Mouse (Mus musculus) adrenal gland, adult (tissue): ENCODE measurements around the gene 9930111J21Rik2.
"Not testable (repeated sequence)": the region's sequence is repeated elsewhere in the genome, so short reads cannot be mapped to it uniquely, and the experiment has no call there.

Experiments
- DNase-seq, 2 experiments: peaks; one replicate each; pipeline ENCODE4 v3.0.0; 2022 to 2023; ENCODE audit warnings: low spot score in 1 of 2; ENCODE audit not compliant: inconsistent age in 2 of 2

Gene 9930111J21Rik2

GRCm38 (mm10) chr11:49051093-49051891 is at the start of gene 9930111J21Rik2:
Gene 9930111J21Rik2 (minus strand): TSS chr11:49051242.
- not testable (repeated sequence) for DNase-seq

GRCm38 (mm10) chr11:49100409-49100808 is 49.4 kb upstream of the 9930111J21Rik2 start:
- DNase-seq, result no peak

- DNase-seq, result no peak
Observed at GRCm38 (mm10) chr11:49095367-49095766, 44.3 kb upstream of the 9930111J21Rik2 start.

- DNase-seq, result no peak
Observed at GRCm38 (mm10) chr11:49093861-49094660, 43.0 kb upstream of the 9930111J21Rik2 start.

DNA sequence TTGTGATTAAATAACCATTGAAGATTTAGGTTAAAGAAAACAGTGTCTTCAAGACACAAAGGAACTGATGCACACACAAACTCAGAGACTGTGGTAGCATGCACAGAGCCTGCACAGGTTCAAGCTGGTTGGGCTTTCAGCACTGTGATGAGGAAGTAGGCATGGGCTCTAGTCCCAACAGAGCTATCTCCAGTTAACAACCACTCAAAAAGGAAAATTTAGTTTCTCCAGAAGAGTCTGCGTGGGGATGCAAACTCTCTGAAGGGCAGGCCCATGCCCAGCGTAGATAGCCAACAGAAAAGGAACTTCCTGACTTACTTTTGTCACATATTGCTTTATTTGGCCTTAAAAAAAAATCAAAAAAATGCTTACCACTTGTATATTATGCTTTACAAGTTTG is 41.7 kb upstream of the 9930111J21Rik2 start:
- no peak for DNase-seq

DNA sequence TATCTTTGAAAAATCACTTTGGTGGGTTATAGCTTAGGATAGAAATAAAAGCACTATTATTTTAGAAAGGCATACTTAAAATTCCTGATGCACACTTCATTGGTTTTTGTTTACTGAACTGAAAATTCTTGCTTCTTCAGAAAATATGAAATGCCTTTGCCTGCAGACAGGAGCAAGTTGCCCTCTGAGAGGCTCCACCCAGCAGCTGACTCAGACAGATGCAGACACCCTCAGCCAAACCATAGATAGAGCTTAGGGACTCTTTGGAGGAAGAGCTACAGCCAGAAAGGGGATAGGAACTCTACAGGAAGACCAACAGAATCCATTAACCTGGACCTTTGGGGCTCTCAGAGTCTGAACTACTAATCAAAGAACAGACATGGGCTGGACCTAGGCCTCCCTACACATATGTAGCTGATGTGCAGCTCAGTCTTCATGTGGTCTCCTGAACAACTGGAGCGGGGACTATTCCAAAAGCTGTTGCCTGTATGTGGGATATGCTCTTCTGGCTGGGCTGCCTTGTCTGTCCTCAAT is 41.1 kb upstream of the 9930111J21Rik2 start:
- DNase-seq, result no peak

DNA sequence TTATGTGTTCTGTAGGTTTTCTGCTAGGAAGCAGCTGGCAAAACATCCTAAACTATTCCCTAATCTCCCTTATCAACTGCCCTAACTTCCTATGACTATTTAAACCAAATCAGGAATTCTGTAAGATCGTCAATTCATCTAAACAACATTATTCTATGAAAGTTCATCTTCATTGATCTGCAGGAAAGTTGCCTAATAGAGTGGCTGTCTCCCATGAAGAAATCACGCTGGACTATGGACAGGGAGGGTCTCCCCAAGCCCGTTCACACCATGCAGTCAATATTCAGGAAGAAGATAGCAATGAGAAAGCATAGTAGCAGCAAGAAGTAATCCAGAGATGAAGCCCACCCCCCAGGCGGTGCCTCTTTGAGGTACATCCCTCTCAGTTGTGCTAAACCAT is 40.1 kb upstream of the 9930111J21Rik2 start:
- no peak for DNase-seq

DNA sequence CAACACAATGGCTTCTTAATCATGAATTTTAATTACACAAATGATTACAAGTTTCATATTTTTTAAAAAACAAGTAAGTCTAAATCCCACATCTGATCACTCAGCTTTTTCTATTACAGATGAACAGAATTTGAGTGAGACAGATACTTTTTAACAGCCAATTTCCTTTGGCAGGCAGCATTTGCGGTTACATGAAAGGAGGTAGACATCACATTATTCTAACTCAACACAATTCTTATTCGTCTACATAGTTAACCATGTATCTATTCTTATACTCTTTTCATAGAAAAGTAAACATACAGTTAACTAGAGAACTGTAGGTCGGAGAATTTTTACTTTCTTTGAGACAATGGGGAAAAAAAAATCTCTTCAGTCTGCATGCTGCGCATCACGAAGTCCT is 39.5 kb upstream of the 9930111J21Rik2 start:
- DNase-seq, result no peak

GRCm38 (mm10) chr11:49089735-49090507 is 38.9 kb upstream of the 9930111J21Rik2 start:
- peak in 1 of 2 experiments; percentile 58 for DNase-seq

DNA sequence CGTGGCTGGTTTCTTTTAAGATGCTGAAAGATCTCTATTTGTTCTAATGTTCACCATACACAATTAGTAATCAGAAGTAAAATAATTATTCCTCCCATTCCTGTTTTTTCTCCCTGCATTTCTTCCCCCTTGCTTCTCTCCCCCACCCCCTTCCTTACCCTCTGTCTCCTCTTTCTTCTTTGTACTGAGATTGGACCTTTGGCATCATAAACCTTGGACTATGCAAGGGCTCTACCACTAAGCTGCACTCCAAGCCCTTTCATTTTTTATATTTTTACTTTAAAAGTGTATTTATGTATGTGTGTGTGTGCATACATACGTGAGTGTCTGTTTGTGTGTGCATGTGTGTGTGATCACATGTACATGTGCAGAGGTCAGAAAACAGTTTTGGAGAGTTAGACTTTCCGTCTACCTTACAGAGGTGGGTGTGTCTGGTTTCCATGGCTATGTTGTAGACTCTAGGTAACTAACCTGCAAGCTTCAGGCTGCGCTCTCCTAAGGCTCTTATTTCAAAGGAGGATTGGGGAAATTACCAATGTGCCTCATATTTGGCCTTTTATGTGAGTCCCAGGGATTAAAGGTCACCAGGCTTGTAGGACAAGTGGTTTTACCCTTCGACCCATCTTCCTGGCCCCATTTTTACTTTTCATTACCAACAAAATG is 38.1 kb upstream of the 9930111J21Rik2 start:
- DNase-seq, result no peak

DNA sequence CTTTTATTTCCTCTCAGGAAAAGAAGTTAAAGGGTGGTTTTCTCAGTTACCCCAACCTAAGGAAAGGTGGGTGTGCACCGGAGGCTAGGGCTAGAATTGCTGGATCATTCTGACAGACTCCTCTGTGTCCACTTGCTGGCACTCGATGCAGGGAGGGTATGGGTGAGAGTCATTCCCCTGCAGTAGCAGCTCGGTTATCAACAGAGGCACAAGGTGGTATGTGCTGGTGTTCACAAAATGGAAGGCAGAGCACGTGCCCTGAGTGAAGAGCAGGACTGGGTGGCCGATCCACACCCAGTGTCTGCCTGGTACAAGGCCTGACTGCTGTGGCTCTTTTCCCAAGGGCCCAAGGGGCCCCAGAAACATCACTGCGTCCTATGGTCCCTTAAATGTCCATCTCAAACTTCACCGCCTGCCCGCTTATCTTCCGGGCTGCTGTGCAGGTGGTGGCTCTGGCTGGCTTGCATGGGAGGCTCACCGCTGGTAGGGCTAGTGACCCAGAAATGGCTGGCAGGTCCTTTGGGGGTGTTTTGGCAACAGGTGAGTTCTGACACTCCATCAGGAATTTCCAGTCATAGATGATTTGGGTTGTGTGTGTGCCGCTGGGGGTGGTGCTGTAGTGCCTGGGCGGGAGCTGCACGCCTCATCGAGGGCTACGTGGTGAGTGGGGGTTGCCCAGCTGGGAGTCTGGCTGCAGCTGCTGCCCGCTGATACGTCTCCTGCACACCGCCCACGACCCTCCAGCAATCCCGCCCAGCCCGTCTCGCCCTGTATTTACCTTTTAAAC is 37.0 kb upstream of the 9930111J21Rik2 start:
- peak in 1 of 2 experiments; percentile 35 for DNase-seq

DNA sequence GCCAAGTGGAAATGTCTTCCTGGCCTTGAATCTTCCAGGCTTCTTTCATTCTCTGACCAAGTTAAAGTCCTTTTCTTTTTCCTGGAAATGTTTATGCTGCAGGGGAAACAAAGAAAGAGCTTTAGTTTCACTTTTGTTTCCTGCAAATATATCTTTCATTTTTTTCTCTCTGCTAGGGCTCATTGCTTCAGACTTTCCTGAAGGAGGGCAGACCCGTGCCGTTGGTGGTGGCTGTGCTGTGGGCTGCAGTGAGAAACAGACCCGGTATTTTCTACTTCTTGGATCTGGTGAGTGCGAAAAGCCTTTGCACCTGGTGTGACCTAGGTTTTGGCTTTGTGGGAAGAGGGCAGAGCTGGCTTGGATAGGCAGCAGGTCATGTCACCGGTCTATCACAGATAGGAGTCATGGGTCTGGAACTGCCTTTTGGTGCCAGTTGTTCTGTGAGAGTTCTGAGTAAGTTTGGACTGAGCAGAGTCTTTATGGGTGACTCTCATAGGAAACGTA is 35.9 kb upstream of the 9930111J21Rik2 start:
- DNase-seq, result peak in 1 of 2 experiments; percentile 58

DNA sequence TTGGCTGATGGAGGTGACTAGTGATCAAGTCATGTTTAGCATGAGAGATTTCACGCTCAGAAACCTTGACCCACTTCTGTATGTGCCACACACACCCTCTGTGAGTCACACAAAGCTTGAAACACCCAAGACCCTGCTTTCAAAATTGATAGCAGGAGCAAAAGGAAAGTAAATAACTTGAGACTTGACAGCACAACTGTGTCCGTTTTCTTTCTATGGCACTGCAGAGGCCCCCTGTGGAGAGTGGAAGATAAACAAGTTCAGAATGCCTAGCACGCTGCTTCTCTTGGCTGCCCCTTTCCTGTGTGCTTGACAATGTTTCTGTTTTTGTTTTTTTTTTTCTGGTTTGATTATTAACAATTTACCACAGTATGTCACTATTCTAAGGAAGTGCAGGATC is 33.8 kb upstream of the 9930111J21Rik2 start:
- DNase-seq, result peak in 1 of 2 experiments; percentile 75

- DNase-seq, result no peak
Observed at GRCm38 (mm10) chr11:49084385-49084784, 33.3 kb upstream of the 9930111J21Rik2 start.

DNA sequence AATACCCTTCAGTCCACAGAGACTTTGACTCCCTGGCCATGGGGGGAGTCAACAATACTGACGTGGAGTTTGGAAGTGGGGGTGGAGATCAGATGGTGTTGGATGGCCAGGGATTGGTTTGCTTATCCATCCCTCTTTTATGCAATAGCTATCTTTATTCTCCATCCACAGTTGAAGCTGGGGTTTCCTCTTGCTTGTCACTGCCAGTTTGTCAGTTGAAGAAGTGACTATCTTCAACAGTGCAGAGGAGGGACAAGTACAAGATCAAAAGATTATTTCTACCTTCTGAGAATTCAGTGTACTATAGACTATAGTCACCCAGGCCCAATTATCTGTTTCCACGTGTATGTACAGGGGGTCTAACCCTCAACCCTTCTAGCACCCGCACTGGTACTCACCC is 32.8 kb upstream of the 9930111J21Rik2 start:
- DNase-seq, result no peak

DNA sequence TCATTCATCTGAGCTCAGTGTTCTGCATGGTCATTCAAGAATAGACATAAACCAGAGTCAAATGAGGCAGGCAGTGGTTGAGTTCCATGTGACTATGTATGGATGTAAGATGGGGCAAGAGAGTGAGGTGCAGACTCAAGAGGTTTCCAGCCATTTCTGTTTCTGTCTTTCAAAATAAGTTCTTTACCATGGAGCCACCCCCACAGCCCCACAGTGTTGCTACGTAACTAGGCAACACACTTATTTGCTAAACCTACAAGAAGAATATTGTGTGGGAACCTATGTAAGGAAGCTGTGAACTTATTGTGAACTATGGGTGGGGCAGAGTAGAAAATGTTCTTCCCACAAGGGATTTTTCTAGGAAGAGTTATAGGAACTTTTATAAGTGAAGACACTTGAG is 32.1 kb upstream of the 9930111J21Rik2 start:
- no peak for DNase-seq

- DNase-seq, result no peak
Observed at GRCm38 (mm10) chr11:49081886-49082285, 30.8 kb upstream of the 9930111J21Rik2 start.

- peak in 1 of 2 experiments; percentile 57 for DNase-seq
Observed at GRCm38 (mm10) chr11:49081356-49081755, 30.3 kb upstream of the 9930111J21Rik2 start.

- peak in 1 of 2 experiments; percentile 37 for DNase-seq
Observed at GRCm38 (mm10) chr11:49080636-49081035, 29.6 kb upstream of the 9930111J21Rik2 start.
